Mouse (Mus musculus): Measurements from ENCODE around the gene Cav3. TPM values are rescaled to one million over a fixed set of nuclear protein-coding genes. Genes with fewer than 3 reads are reported as not detected.

Gene Cav3
- 0.17 and 6.0 TPM in 2 replicates for polyA plus RNA-seq (2012; rRNA removed)

GRCm38 (mm10) chr6:112459341-112459749 is at the start of gene Cav3:
Gene Cav3 (plus strand): TSS chr6:112459505.

GRCm38 (mm10) chr6:112489910-112490559 is 30.7 kb downstream of the Cav3 start, which contains the start of gene Oxtr:
Gene Oxtr (minus strand): TSS chr6:112489943.

Other genes with a start within 250 kb of the Cav3 start
- 5.8 and 9.9 TPM in 2 replicates for gene Lmcd1, start 185.7 kb upstream of the Cav3 start, polyA plus RNA-seq (2012; rRNA removed)
- 0.29 and 0.56 TPM in 2 replicates for gene Ssu2, start 71.5 kb upstream of the Cav3 start, polyA plus RNA-seq (2012; rRNA removed)
- 0.55 and 0.74 TPM in 2 replicates for gene Oxtr, start 30.4 kb downstream of the Cav3 start, polyA plus RNA-seq (2012; rRNA removed)
- 7.3 and 8.2 TPM in 2 replicates for gene Rad18, start 237.2 kb downstream of the Cav3 start, polyA plus RNA-seq (2012; rRNA removed)